Mouse (Mus musculus) heart, embryonic 15.5 days (tissue): ENCODE measurements at regions not wholly inside any gene's neighbourhood (a gene's known extent, or its start where the extent isn't known, plus 50 kb on each side); places are given as distances from the start of the nearest gene placed in this dataset.
A peak's percentile ranks its signal among the peaks of the same experiment; 100 is the strongest.

Experiments
- ATAC-seq: fragments of 200-750 bp; cut with Nextera tagmentation; replicated peaks from 2 replicates; pipeline ENCODE4 v1.8.0; 2017; ENCODE audit warnings: low read depth, moderate TSS enrichment; ENCODE audit not compliant: insufficient number of reproducible peaks, insufficient read depth, low FRiP score
- H3K27ac ChIP-seq: fragments of 300-500 bp; sonication (generic); 2 replicates; pipeline ENCODE4 v1.5.1; 2015; ENCODE audit warnings: mild to moderate bottlenecking, inconsistent platforms
- H3K27me3 ChIP-seq: fragments of 300-500 bp; sonication (generic); 2 replicates; pipeline ENCODE4 v1.6.1; 2015; ENCODE audit warnings: inconsistent platforms
- H3K36me3 ChIP-seq: fragments of 300-500 bp; sonication (generic); 2 replicates; pipeline ENCODE4 v1.6.1; 2015; ENCODE audit warnings: mild to moderate bottlenecking, inconsistent platforms
- H3K4me1 ChIP-seq: fragments of 300-500 bp; sonication (generic); replicated peaks from 2 replicates; pipeline ENCODE4 v1.6.1; 2015; ENCODE audit warnings: inconsistent platforms
- H3K4me2 ChIP-seq: fragments of 300-500 bp; sonication (generic); 2 replicates; pipeline ENCODE4 v1.6.1; 2015; ENCODE audit warnings: inconsistent platforms, mild to moderate bottlenecking, moderate library complexity
- H3K4me3 ChIP-seq: fragments of 300-500 bp; sonication (generic); 2 replicates; pipeline ENCODE4 v1.5.1; 2015; ENCODE audit warnings: mild to moderate bottlenecking, inconsistent platforms
- H3K9ac ChIP-seq: fragments of 300-500 bp; sonication (generic); 2 replicates; pipeline ENCODE4 v1.6.1; 2015; ENCODE audit warnings: mild to moderate bottlenecking, inconsistent platforms
- H3K9me3 ChIP-seq: fragments of 300-500 bp; sonication (generic); replicated peaks from 2 replicates; pipeline ENCODE4 v1.6.1; 2016; ENCODE audit warnings: inconsistent platforms
- WGBS: fragments of 180-500 bp; shearing (Covaris S2); methylation state at CpG from one replicate; pipeline ENCODE4 v1.1.7; 2015; ENCODE audit warnings: mixed read lengths; 5-methylcytosine and 5-hydroxymethylcytosine counted together

DNA sequence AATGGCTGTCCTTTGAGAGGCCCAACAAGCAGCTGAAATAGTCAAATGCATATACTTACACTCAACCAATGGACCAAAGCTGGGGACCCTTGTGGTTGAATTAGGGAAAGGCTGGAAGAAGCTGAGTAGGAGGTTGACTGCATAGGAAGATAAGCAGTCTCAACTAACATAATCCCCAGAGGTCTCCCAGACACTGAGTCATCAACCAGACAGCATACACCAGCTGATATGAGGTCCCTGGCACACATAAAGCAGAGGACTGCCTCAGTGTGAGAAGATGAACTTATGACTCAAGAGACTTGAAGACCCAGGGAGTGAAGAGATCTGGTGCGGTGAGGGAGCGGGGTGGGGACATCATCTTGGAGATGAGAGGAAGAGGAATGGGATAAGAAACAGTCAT is 863.8 kb downstream of the Nap1l3 start:
- H3K9ac ChIP-seq: no peak overlapping the region
- H3K27ac ChIP-seq: no peak overlapping the region
- WGBS: 75% methylated on average over 2 of the region's 2 CpGs
- H3K27me3 ChIP-seq: no peaks in the 10 kb centered on the region
- H3K4me1 ChIP-seq: no peaks in the 10 kb centered on the region
- H3K4me3 ChIP-seq: no peak overlapping the region
- no peaks in the 10 kb centered on the region for H3K36me3 ChIP-seq
- ATAC-seq: no peak
- no peaks in the 10 kb centered on the region for H3K9me3 ChIP-seq
- H3K4me2 ChIP-seq: no peak overlapping the region

DNA sequence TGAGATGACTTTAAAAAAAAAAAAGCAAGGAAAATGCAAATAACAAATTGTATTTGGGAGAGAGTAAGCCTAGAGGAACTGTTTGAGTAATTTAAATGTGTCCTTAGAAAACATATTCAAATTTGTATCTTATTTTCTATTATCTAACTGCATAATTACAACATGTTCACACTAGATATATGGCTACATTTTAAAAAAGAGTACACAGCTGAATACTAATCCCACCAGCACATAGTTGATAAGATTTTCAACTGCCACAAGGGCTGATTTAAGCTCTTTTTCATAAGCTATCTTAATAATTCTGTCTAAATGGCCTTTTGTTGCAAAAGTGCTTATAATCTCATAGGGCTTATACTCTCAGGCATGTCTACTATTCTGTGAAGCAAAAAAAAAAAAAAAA is 877.4 kb downstream of the Nap1l3 start:
- Histone ChIP-seq H3K27me3 (no peaks in the 10 kb centered on the region), H3K9me3 (no peaks in the 10 kb centered on the region), H3K27ac (no peak overlapping the region), H3K9ac (no peak overlapping the region), H3K36me3 (no peaks in the 10 kb centered on the region), H3K4me2 (no peak overlapping the region), H3K4me1 (no peaks in the 10 kb centered on the region), H3K4me3 (no peak overlapping the region)
- no peak for ATAC-seq

DNA sequence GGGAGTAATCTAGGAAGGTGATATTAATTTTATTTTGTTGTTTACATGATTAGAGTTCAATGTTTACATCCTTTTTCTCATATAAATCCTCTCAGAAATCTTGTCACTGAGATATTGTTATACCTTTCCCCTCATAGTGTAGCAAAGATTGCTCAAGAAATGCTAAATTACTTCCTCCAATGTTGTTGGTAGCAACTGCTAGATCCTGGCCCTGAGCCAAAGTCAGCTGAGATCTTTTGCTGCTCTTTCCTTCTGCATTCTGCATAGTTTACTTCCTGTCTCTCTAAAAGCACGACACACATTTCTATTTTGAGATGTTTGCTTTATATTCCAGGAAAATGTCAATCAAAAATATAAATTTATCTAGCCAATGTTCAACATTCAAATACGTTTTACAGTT is 899.5 kb downstream of the Nap1l3 start:
- ATAC-seq: no peak

GRCm38 (mm10) chrX:121497219-121497618 is 900.0 kb downstream of the Nap1l3 start:
- Histone ChIP-seq H3K9ac (no peak overlapping the region), H3K4me1 (no peaks in the 10 kb centered on the region), H3K27me3 (no peaks in the 10 kb centered on the region), H3K4me2 (no peak overlapping the region), H3K9me3 (no peaks in the 10 kb centered on the region), H3K4me3 (no peak overlapping the region), H3K27ac (no peak overlapping the region), H3K36me3 (no peaks in the 10 kb centered on the region)
- no peak for ATAC-seq

More for the DNA sequence above, 899.5 kb downstream of the Nap1l3 start:
- Histone ChIP-seq H3K4me1 (no peaks in the 10 kb centered on the region), H3K27me3 (no peaks in the 10 kb centered on the region), H3K36me3 (no peaks in the 10 kb centered on the region), H3K9ac (no peak overlapping the region), H3K4me2 (no peak overlapping the region), H3K27ac (no peak overlapping the region), H3K4me3 (no peak overlapping the region), H3K9me3 (no peaks in the 10 kb centered on the region)
- 12% methylated on average over 2 of the region's 2 CpGs for WGBS

DNA sequence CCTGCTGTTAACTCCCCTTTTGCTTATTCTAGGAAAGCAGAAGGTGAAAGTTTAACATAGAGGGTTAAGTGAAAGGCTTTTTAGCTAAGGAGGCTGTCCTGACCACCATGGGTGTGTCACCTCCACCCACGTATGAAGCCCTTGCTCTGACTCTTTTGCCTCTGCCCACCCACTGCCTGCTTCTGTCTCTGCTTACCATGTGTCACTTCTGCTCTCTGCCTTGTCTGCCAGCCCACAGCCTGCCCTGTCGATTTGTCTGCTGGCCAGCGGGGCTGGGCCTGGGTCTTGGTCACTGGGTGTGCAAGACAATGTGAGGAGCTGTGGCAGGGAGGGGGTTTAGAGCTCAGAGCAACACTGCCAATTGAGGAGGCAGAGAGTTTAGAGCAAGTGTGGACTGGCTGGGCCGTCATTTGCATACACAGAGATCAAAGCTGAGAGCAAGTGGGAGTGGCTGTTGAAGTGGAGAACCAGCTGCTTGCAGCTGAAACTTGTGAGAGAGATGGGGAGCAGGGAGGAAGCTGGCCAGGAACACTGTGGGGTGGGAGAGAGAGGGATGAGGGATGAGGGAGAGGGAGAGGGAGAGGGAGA is 917.7 kb downstream of the Nap1l3 start:
- Histone ChIP-seq H3K27me3 (no peaks in the 10 kb centered on the region), H3K9me3 (no peaks in the 10 kb centered on the region), H3K9ac (no peak overlapping the region), H3K36me3 (no peaks in the 10 kb centered on the region), H3K4me1 (no peaks in the 10 kb centered on the region), H3K27ac (no peak overlapping the region), H3K4me3 (0 out of 2 replicates have a peak overlapping the region, but pooled peaks have one; percentile 8), H3K4me2 (peak overlapping the region; percentile 42; the same call in 1 of the 2 replicates)
- ATAC-seq: no peak
- WGBS: 16% methylated on average over 4 of the region's 4 CpGs

DNA sequence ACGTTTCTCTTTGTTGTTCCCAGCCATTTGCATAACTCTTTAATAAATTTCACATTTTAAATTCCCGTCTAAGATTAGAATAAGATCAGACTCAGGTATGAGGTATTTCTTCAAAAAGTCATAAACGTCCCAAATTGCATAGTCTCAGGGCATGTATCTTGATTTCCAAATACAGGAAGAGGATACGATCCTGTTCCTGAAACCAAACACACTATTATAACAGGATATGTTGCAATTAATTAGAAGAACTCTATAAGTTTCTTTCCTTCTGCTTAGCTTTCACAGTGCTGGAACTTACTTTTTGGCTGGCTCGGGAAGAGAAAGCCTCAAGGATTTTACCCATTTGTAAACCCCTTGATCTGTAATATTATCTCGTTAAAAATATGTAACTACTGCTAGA is 968.1 kb downstream of the Nap1l3 start:
- H3K36me3 ChIP-seq: no peaks in the 10 kb centered on the region
- WGBS: 67% methylated on average over 6 of the region's 6 CpGs
- no peak for ATAC-seq
- H3K4me2 ChIP-seq: no peak overlapping the region
- H3K9ac ChIP-seq: no peak overlapping the region
- H3K4me3 ChIP-seq: no peak overlapping the region
- H3K27me3 ChIP-seq: no peaks in the 10 kb centered on the region
- no peaks in the 10 kb centered on the region for H3K9me3 ChIP-seq
- no peaks in the 10 kb centered on the region for H3K4me1 ChIP-seq
- H3K27ac ChIP-seq: no peak overlapping the region
